Mouse (Mus musculus): ENCODE measurements around the gene Slc6a18. TPM values are rescaled to one million over a fixed set of nuclear protein-coding genes. Genes with fewer than 3 reads are reported as not detected.
A peak's percentile ranks its signal among the peaks of the same experiment; 100 is the strongest.
"Not testable (repeated sequence)": the region's sequence is repeated elsewhere in the genome, so short reads cannot be mapped to it uniquely, and the experiment has no call there.

The Slc6a18 gene
- polyA plus RNA-seq, 1 experiment from 2014 or later, result not detected

GRCm38 (mm10) chr13:73709491-73709890 is 31.7 kb upstream of the Slc6a18 start:
- no peak for ATAC-seq
- Histone ChIP-seq H3K27ac (ENCODE audit: low read length) (no peak overlapping the region), H3K4me3 (ENCODE audit: low read length) (no peak overlapping the region), H3K9ac (ENCODE audit: low read depth, low read length) (no peak overlapping the region), H3K9me3 (ENCODE audit: control insufficient read depth, low read length) (no peaks in the 10 kb centered on the region), H3K27me3 (replicated peaks; ENCODE audit: control insufficient read depth, insufficient read depth, low read length) (no peaks in the 10 kb centered on the region), H3K36me3 (ENCODE audit: control insufficient read depth, insufficient read depth, low read length) (no peaks in the 10 kb centered on the region), H3K4me1 (ENCODE audit: control insufficient read depth, insufficient read depth, low read length) (no peaks in the 10 kb centered on the region; the same call in 1 of the 2 replicates), H3K4me2 (ENCODE audit: low read depth, low read length) (no peak overlapping the region)
- WGBS, result 40% methylated on average over 6 of the region's 6 CpGs

- Histone ChIP-seq H3K27me3 (replicated peaks; ENCODE audit: control insufficient read depth, insufficient read depth, low read length) (no peaks in the 10 kb centered on the region), H3K4me1 (ENCODE audit: control insufficient read depth, insufficient read depth, low read length) (no peaks in the 10 kb centered on the region; the same call in 1 of the 2 replicates)
- WGBS, result 79% methylated on average over 7 of the region's 7 CpGs
Observed at GRCm38 (mm10) chr13:73704694-73705325, 27.0 kb upstream of the Slc6a18 start, which contains the start of gene Slc6a19. Gene Slc6a19, minus strand, starts transcription at chr13:73704865.

GRCm38 (mm10) chr13:73703486-73703885 is 25.7 kb upstream of the Slc6a18 start:
- not testable (repeated sequence) for H3K36me3 ChIP-seq (ENCODE audit: control insufficient read depth, insufficient read depth, low read length); H3K4me3 ChIP-seq (ENCODE audit: low read length); H3K9ac ChIP-seq (ENCODE audit: low read depth, low read length); H3K4me1 ChIP-seq (ENCODE audit: control insufficient read depth, insufficient read depth, low read length); H3K4me2 ChIP-seq (ENCODE audit: low read depth, low read length); H3K9me3 ChIP-seq (ENCODE audit: control insufficient read depth, low read length); H3K27me3 ChIP-seq (replicated peaks; ENCODE audit: control insufficient read depth, insufficient read depth, low read length); ATAC-seq; H3K27ac ChIP-seq (ENCODE audit: low read length)
- 68% methylated on average over 4 of the region's 4 CpGs for WGBS

More at GRCm38 (mm10) chr13:73704694-73705325, 27.0 kb upstream of the Slc6a18 start, which contains the start of gene Slc6a19:
- no peak within 1 kb of the TSS for H3K4me2 ChIP-seq (ENCODE audit: low read depth, low read length)
- ATAC-seq, result no peak
- no peak within 1 kb of the TSS for H3K9ac ChIP-seq (ENCODE audit: low read depth, low read length)
- no peaks in the 10 kb centered on the region for H3K9me3 ChIP-seq (ENCODE audit: control insufficient read depth, low read length)
- no peaks in the 10 kb centered on the region for H3K36me3 ChIP-seq (ENCODE audit: control insufficient read depth, insufficient read depth, low read length)
- H3K4me3 ChIP-seq (ENCODE audit: low read length), result no peak within 1 kb of the TSS
- H3K27ac ChIP-seq (ENCODE audit: low read length), result no peak within 1 kb of the TSS

- Histone ChIP-seq H3K27me3 (replicated peaks; ENCODE audit: control insufficient read depth, insufficient read depth, low read length) (no peaks in the 10 kb centered on the region), H3K4me3 (ENCODE audit: low read length) (no peak overlapping the region), H3K9me3 (ENCODE audit: control insufficient read depth, low read length) (no peaks in the 10 kb centered on the region), H3K27ac (ENCODE audit: low read length) (no peak overlapping the region), H3K4me2 (ENCODE audit: low read depth, low read length) (no peak overlapping the region), H3K4me1 (ENCODE audit: control insufficient read depth, insufficient read depth, low read length) (no peaks in the 10 kb centered on the region), H3K36me3 (ENCODE audit: control insufficient read depth, insufficient read depth, low read length) (no peaks in the 10 kb centered on the region), H3K9ac (ENCODE audit: low read depth, low read length) (no peak overlapping the region)
- WGBS, result 75% methylated on average over 4 of the region's 4 CpGs
- no peak for ATAC-seq
Observed at GRCm38 (mm10) chr13:73702776-73703175, 25.0 kb upstream of the Slc6a18 start.

- Histone ChIP-seq H3K4me1 (ENCODE audit: control insufficient read depth, insufficient read depth, low read length) (0 out of 2 replicates have a peak, but pooled peaks cover 6% of the 10 kb centered on the region), H3K4me3 (ENCODE audit: low read length) (no peak overlapping the region), H3K9ac (ENCODE audit: low read depth, low read length) (no peak overlapping the region), H3K9me3 (ENCODE audit: control insufficient read depth, low read length) (no peaks in the 10 kb centered on the region), H3K36me3 (ENCODE audit: control insufficient read depth, insufficient read depth, low read length) (no peaks in the 10 kb centered on the region), H3K4me2 (ENCODE audit: low read depth, low read length) (peak overlapping the region; percentile 17), H3K27ac (ENCODE audit: low read length) (peak overlapping the region; percentile 65), H3K27me3 (replicated peaks; ENCODE audit: control insufficient read depth, insufficient read depth, low read length) (no peaks in the 10 kb centered on the region)
- no peak for ATAC-seq
- WGBS, result 78% methylated on average over 9 of the region's 9 CpGs
Observed at GRCm38 (mm10) chr13:73701161-73701883, 23.5 kb upstream of the Slc6a18 start.

GRCm38 (mm10) chr13:73700554-73700953 is 22.7 kb upstream of the Slc6a18 start:
- 71% methylated on average over 12 of the region's 12 CpGs for WGBS
- Histone ChIP-seq H3K4me3 (ENCODE audit: low read length) (peak overlapping the region; percentile 35), H3K9me3 (ENCODE audit: control insufficient read depth, low read length) (no peaks in the 10 kb centered on the region), H3K27me3 (replicated peaks; ENCODE audit: control insufficient read depth, insufficient read depth, low read length) (no peaks in the 10 kb centered on the region), H3K4me1 (ENCODE audit: control insufficient read depth, insufficient read depth, low read length) (0 out of 2 replicates have a peak, but pooled peaks cover 6% of the 10 kb centered on the region), H3K9ac (ENCODE audit: low read depth, low read length) (peak overlapping the region; percentile 59), H3K4me2 (ENCODE audit: low read depth, low read length) (peak overlapping the region; percentile 17; the same call in 1 of the 2 replicates), H3K36me3 (ENCODE audit: control insufficient read depth, insufficient read depth, low read length) (no peaks in the 10 kb centered on the region), H3K27ac (ENCODE audit: low read length) (peak overlapping the region; percentile 65)
- ATAC-seq, result peak; percentile 53

- H3K9me3 ChIP-seq (ENCODE audit: control insufficient read depth, low read length), result no peaks in the 10 kb centered on the region
- WGBS, result 74% methylated on average over 6 of the region's 6 CpGs
- H3K36me3 ChIP-seq (ENCODE audit: control insufficient read depth, insufficient read depth, low read length), result no peaks in the 10 kb centered on the region
- peak overlapping the region; percentile 65 for H3K27ac ChIP-seq (ENCODE audit: low read length)
- H3K4me2 ChIP-seq (ENCODE audit: low read depth, low read length), result peak overlapping the region; percentile 27; the same call in 1 of the 2 replicates
- H3K4me1 ChIP-seq (ENCODE audit: control insufficient read depth, insufficient read depth, low read length), result 0 out of 2 replicates have a peak, but pooled peaks cover 6% of the 10 kb centered on the region
- H3K9ac ChIP-seq (ENCODE audit: low read depth, low read length), result peak overlapping the region; percentile 59
- ATAC-seq, result peak; percentile 78
- peak overlapping the region; percentile 35 for H3K4me3 ChIP-seq (ENCODE audit: low read length)
- no peaks in the 10 kb centered on the region for H3K27me3 ChIP-seq (replicated peaks; ENCODE audit: control insufficient read depth, insufficient read depth, low read length)
Observed at GRCm38 (mm10) chr13:73699714-73700113, 21.9 kb upstream of the Slc6a18 start.

- peak overlapping the region; percentile 14; the same call in 1 of the 2 replicates for H3K4me2 ChIP-seq (ENCODE audit: low read depth, low read length)
- peak; percentile 53 for ATAC-seq
- WGBS, result 48% methylated on average over 3 of the region's 3 CpGs
Observed at GRCm38 (mm10) chr13:73696529-73696928, 18.7 kb upstream of the Slc6a18 start.

GRCm38 (mm10) chr13:73694972-73695371 is 17.1 kb upstream of the Slc6a18 start:
- H3K9me3 ChIP-seq (ENCODE audit: control insufficient read depth, low read length), result no peaks in the 10 kb centered on the region
- WGBS, result 92% methylated on average over 1 of the region's 1 CpGs
- no peak overlapping the region for H3K9ac ChIP-seq (ENCODE audit: low read depth, low read length)
- H3K27ac ChIP-seq (ENCODE audit: low read length), result no peak overlapping the region
- H3K27me3 ChIP-seq (replicated peaks; ENCODE audit: control insufficient read depth, insufficient read depth, low read length), result no peaks in the 10 kb centered on the region
- 0 out of 2 replicates have a peak, but pooled peaks cover 6% of the 10 kb centered on the region for H3K4me1 ChIP-seq (ENCODE audit: control insufficient read depth, insufficient read depth, low read length)
- H3K36me3 ChIP-seq (ENCODE audit: control insufficient read depth, insufficient read depth, low read length), result no peaks in the 10 kb centered on the region
- no peak overlapping the region for H3K4me2 ChIP-seq (ENCODE audit: low read depth, low read length)
- no peak overlapping the region for H3K4me3 ChIP-seq (ENCODE audit: low read length)
- no peak for ATAC-seq

More at GRCm38 (mm10) chr13:73696529-73696928, 18.7 kb upstream of the Slc6a18 start:
- Histone ChIP-seq H3K9ac (ENCODE audit: low read depth, low read length) (no peak overlapping the region), H3K36me3 (ENCODE audit: control insufficient read depth, insufficient read depth, low read length) (no peaks in the 10 kb centered on the region), H3K4me1 (ENCODE audit: control insufficient read depth, insufficient read depth, low read length) (0 out of 2 replicates have a peak, but pooled peaks cover 6% of the 10 kb centered on the region), H3K9me3 (ENCODE audit: control insufficient read depth, low read length) (no peaks in the 10 kb centered on the region), H3K27ac (ENCODE audit: low read length) (peak overlapping the region; percentile 39), H3K4me3 (ENCODE audit: low read length) (no peak overlapping the region), H3K27me3 (replicated peaks; ENCODE audit: control insufficient read depth, insufficient read depth, low read length) (no peaks in the 10 kb centered on the region)
